Mouse (Mus musculus) liver, adult 2 months (tissue): Measurements from ENCODE around the gene Cd6. TPM values are rescaled to one million over a fixed set of nuclear protein-coding genes. Genes with fewer than 3 reads are reported as not detected.
A peak's percentile ranks its signal among the peaks of the same experiment; 100 is the strongest.

ENCODE experiments used
- DNase-seq: peaks from one replicate; pipeline ENCODE4 v3.0.0-alpha.2; 2011; ENCODE audit warnings: low read depth, low spot score; ENCODE audit errors: extremely low read depth
- H3K27ac ChIP-seq: fragments of 200-500 bp; replicated peaks from 2 replicates; pipeline ENCODE4 v1.5.1; 2012; ENCODE audit warnings: low read depth, mild to moderate bottlenecking, control low read depth, inconsistent platforms, low read length; ENCODE audit not compliant: insufficient read depth
- H3K27me3 ChIP-seq: fragments of 200-500 bp; 2 replicates; pipeline ENCODE4 v1.6.1; 2012; ENCODE audit warnings: mild to moderate bottlenecking, moderate library complexity, low read length, inconsistent platforms; ENCODE audit not compliant: control insufficient read depth, insufficient read depth
- H3K36me3 ChIP-seq: fragments of 200-500 bp; 2 replicates; pipeline ENCODE4 v1.6.1; 2012; ENCODE audit warnings: low read length, inconsistent platforms; ENCODE audit not compliant: control insufficient read depth, insufficient read depth
- H3K4me1 ChIP-seq: fragments of 200-500 bp; 2 replicates; pipeline ENCODE4 v1.6.1; 2011; ENCODE audit warnings: low read length; ENCODE audit not compliant: control insufficient read depth, insufficient read depth
- H3K4me3 ChIP-seq: fragments of 200-500 bp; 2 replicates; pipeline ENCODE4 v1.5.1; 2011; ENCODE audit warnings: low read depth, mild to moderate bottlenecking, control low read depth, low read length, moderate library complexity; ENCODE audit not compliant: insufficient read depth
- H3K79me2 ChIP-seq: fragments of 200-500 bp; 2 replicates; pipeline ENCODE4 v1.6.1; 2012; ENCODE audit warnings: inconsistent platforms, mild to moderate bottlenecking, low read length, moderate library complexity; ENCODE audit not compliant: control insufficient read depth, insufficient read depth
- H3K9ac ChIP-seq: fragments of 200-500 bp; 2 replicates; pipeline ENCODE4 v1.6.1; 2012; ENCODE audit warnings: low read depth, mild to moderate bottlenecking, control low read depth, inconsistent platforms, low read length
- CTCF ChIP-seq: fragments of 200-500 bp; IDR thresholded peaks from 2 replicates; pipeline ENCODE4 v1.5.1; 2011; ENCODE audit warnings: low read depth, low read length, control low read depth
- POLR2A ChIP-seq: fragments of 200-500 bp; IDR thresholded peaks from 2 replicates; pipeline ENCODE4 v1.6.1; 2011; ENCODE audit warnings: low read length, control low read depth; ENCODE audit not compliant: insufficient read depth; ENCODE audit errors: extremely low read depth
- WGBS: fragments of 180-500 bp; shearing (Covaris S2); methylation state at CpG from one replicate; pipeline ENCODE4 v1.1.7; 2018; 5-methylcytosine and 5-hydroxymethylcytosine counted together
- polyA plus RNA-seq: library from polyadenylated mRNA; depleted of rRNA; stranded (reverse); fragments of >200 nt; gene quantifications from 2 replicates; pipeline ENCODE4 v1.2.3, GENCODE M21; 2012
- total RNA-seq: library from RNA; depleted of rRNA; stranded (reverse); fragments of >200 nt; gene quantifications from 2 replicates; pipeline ENCODE4 v1.2.3, GENCODE M21; 2014

Cd6 gene
- total and polyA plus RNA-seq, 2 experiments = 0.18 to 0.44 TPM

- 65% methylated on average over 16 of the region's 16 CpGs for WGBS
- TF ChIP-seq CTCF (no peak), POLR2A (no peak)
- peak; percentile 58 for DNase-seq
- Histone ChIP-seq H3K27me3 (no peaks in the 10 kb centered on the region), H3K79me2 (peaks cover 3% of the 10 kb centered on the region; the same call in 1 of the 2 replicates), H3K4me3 (peak overlapping the region; percentile 64; the same call in 1 of the 2 replicates), H3K27ac (peak overlapping the region; percentile 64), H3K36me3 (no peaks in the 10 kb centered on the region), H3K9ac (peak overlapping the region; percentile 55), H3K4me1 (no peaks in the 10 kb centered on the region)
Observed at GRCm38 (mm10) chr19:10841721-10842626, 12.1 kb upstream of the Cd6 start.

- no peak within 1 kb of the TSS for H3K9ac ChIP-seq
- no peaks in the 10 kb centered on the region for H3K27me3 ChIP-seq
- H3K4me3 ChIP-seq = no peak within 1 kb of the TSS
- WGBS = 84% methylated on average over 15 of the region's 15 CpGs
- H3K36me3 ChIP-seq = no peaks in the 10 kb centered on the region
- TF ChIP-seq CTCF = no peak
- no peak for TF ChIP-seq POLR2A
- H3K79me2 ChIP-seq = peaks cover 3% of the 10 kb centered on the region; the same call in 1 of the 2 replicates
- no peak within 1 kb of the TSS for H3K27ac ChIP-seq
- no peaks in the 10 kb centered on the region for H3K4me1 ChIP-seq
- no peak for DNase-seq
Observed at GRCm38 (mm10) chr19:10839010-10839892, 9.4 kb upstream of the Cd6 start, which contains the start of gene Slc15a3. Gene Slc15a3, plus strand, starts transcription at chr19:10839727.

GRCm38 (mm10) chr19:10835671-10836070, 5.8 kb upstream of the Cd6 start:
- WGBS = 76% methylated on average over 3 of the region's 3 CpGs

GRCm38 (mm10) chr19:10833611-10834010, 3.8 kb upstream of the Cd6 start:
- no peak for TF ChIP-seq POLR2A
- TF ChIP-seq CTCF = no peak
- Histone ChIP-seq H3K79me2 (no peaks in the 10 kb centered on the region), H3K27me3 (no peaks in the 10 kb centered on the region), H3K9ac (no peak overlapping the region), H3K27ac (no peak overlapping the region), H3K4me1 (no peaks in the 10 kb centered on the region), H3K36me3 (no peaks in the 10 kb centered on the region), H3K4me3 (no peak overlapping the region)
- 81% methylated on average over 3 of the region's 3 CpGs for WGBS
- no peak for DNase-seq

More at GRCm38 (mm10) chr19:10835671-10836070, 5.8 kb upstream of the Cd6 start:
- no peaks in the 10 kb centered on the region for H3K36me3 ChIP-seq
- H3K27me3 ChIP-seq = no peaks in the 10 kb centered on the region
- no peak overlapping the region for H3K27ac ChIP-seq
- no peak for DNase-seq
- no peaks in the 10 kb centered on the region for H3K4me1 ChIP-seq
- H3K79me2 ChIP-seq = no peaks in the 10 kb centered on the region
- H3K9ac ChIP-seq = no peak overlapping the region
- TF ChIP-seq CTCF = no peak
- TF ChIP-seq POLR2A = no peak
- H3K4me3 ChIP-seq = no peak overlapping the region

- WGBS = 72% methylated on average over 3 of the region's 3 CpGs
- no peak overlapping the region for H3K9ac ChIP-seq
- H3K27me3 ChIP-seq = no peaks in the 10 kb centered on the region
- peak; percentile 6 for DNase-seq
- no peaks in the 10 kb centered on the region for H3K79me2 ChIP-seq
- H3K36me3 ChIP-seq = no peaks in the 10 kb centered on the region
- no peak overlapping the region for H3K27ac ChIP-seq
- H3K4me1 ChIP-seq = no peaks in the 10 kb centered on the region
- H3K4me3 ChIP-seq = no peak overlapping the region
- TF ChIP-seq POLR2A = no peak
- no peak for TF ChIP-seq CTCF
Observed at GRCm38 (mm10) chr19:10832030-10832429, 2.2 kb upstream of the Cd6 start.
